Mouse (Mus musculus) heart, postnatal 0 days (tissue): ENCODE results near the gene Psmc2. TPM values are rescaled to one million over a fixed set of nuclear protein-coding genes. Genes with fewer than 3 reads are reported as not detected.

Experiments
- ATAC-seq: fragments of 200-750 bp; cut with Nextera tagmentation; 2 replicates; pipeline ENCODE4 v1.8.0; 2017; ENCODE audit warnings: low read depth, moderate number of reproducible peaks, moderate library complexity; ENCODE audit not compliant: insufficient read depth
- DNase-seq: peaks from one replicate; pipeline ENCODE4 v3.0.0-alpha.2; 2016; ENCODE audit warnings: low spot score
- H3K27ac ChIP-seq: fragments of 300-500 bp; sonication (generic); 2 replicates; pipeline ENCODE4 v1.5.1; 2014; ENCODE audit warnings: low read depth, mild to moderate bottlenecking
- H3K27me3 ChIP-seq: fragments of 300-500 bp; sonication (generic); 2 replicates; pipeline ENCODE4 v1.6.1; 2014; ENCODE audit warnings: low read length, mixed read lengths; ENCODE audit not compliant: control insufficient read depth, insufficient read depth
- H3K36me3 ChIP-seq: fragments of 300-500 bp; sonication (generic); replicated peaks from 2 replicates; pipeline ENCODE4 v1.6.1; 2014; ENCODE audit warnings: low read length, mixed read lengths; ENCODE audit not compliant: control insufficient read depth, insufficient read depth
- H3K4me1 ChIP-seq: fragments of 300-500 bp; sonication (generic); 2 replicates; pipeline ENCODE4 v1.6.1; 2014; ENCODE audit warnings: antibody characterized with exemption; ENCODE audit not compliant: control insufficient read depth, insufficient read depth
- H3K4me2 ChIP-seq: fragments of 300-500 bp; sonication (generic); 2 replicates; pipeline ENCODE4 v1.6.1; 2014; ENCODE audit warnings: low read depth, mild to moderate bottlenecking, low read length, moderate library complexity
- H3K4me3 ChIP-seq: fragments of 300-500 bp; sonication (generic); 2 replicates; pipeline ENCODE4 v1.5.1; 2014; ENCODE audit warnings: low read depth, low read length
- H3K9ac ChIP-seq: fragments of 300-500 bp; sonication (generic); replicated peaks from 2 replicates; pipeline ENCODE4 v1.6.1; 2014; ENCODE audit warnings: low read depth, low read length, mixed read lengths
- H3K9me3 ChIP-seq: fragments of 300-500 bp; sonication (generic); replicated peaks from 2 replicates; pipeline ENCODE4 v1.6.1; 2016; ENCODE audit warnings: low read length; ENCODE audit not compliant: control insufficient read depth
- CTCF ChIP-seq: IDR thresholded peaks from 2 replicates; pipeline ENCODE4 v1.5.1; 2016; ENCODE audit warnings: antibody characterized with exemption, control low read depth, low read depth
- EP300 ChIP-seq: IDR thresholded peaks from 2 replicates; pipeline ENCODE4 v1.6.1; 2016; ENCODE audit warnings: antibody characterized with exemption, low read depth
- WGBS: fragments of 180-500 bp; shearing (Covaris S2); extraction: QIAGEN DNeasy Blood & Tissue Kit; methylation state at CpG from one replicate; pipeline ENCODE4 v1.1.7; 2014; 5-methylcytosine and 5-hydroxymethylcytosine counted together
- polyA plus RNA-seq: library from polyadenylated mRNA; unstranded; fragments of >200 nt; fragmentation: Nextera tagmentation; extraction: Ambion mirVana; gene quantifications from 2 replicates; pipeline ENCODE4 v1.2.1, GENCODE M21; 2015
- total RNA-seq: library from RNA; depleted of rRNA; stranded (reverse); fragments of >200 nt; gene quantifications from 2 replicates; pipeline ENCODE4 v1.2.3, GENCODE M21; 2014; ENCODE audit warnings: low replicate concordance; rRNA removed

Psmc2 gene
- 26.2 and 32.7 TPM in 2 replicates for total RNA-seq
- polyA plus RNA-seq: 151 and 152 TPM in 2 replicates

GRCm38 (mm10) chr5:21785053-21785452 is at the start of gene Psmc2, which contains the start of gene Dnajc2:
Psmc2 (plus strand) TSS chr5:21785283.
Dnajc2 (minus strand) TSS chr5:21785251.
- Histone ChIP-seq H3K9ac (peak within 1 kb of the TSS; percentile 75), H3K27me3 (no peaks in the 10 kb centered on the region), H3K36me3 (peaks cover 28% of the 10 kb centered on the region), H3K27ac (peak within 1 kb of the TSS; percentile 92), H3K4me3 (peak within 1 kb of the TSS; percentile 97), H3K4me2 (peak within 1 kb of the TSS; percentile 93), H3K4me1 (0 out of 2 replicates have a peak, but pooled peaks cover 10% of the 10 kb centered on the region), H3K9me3 (no peaks in the 10 kb centered on the region)
- ATAC-seq: peak; percentile 90
- WGBS: 0% methylated on average over 37 of the region's 37 CpGs
- TF ChIP-seq EP300 (0 out of 2 replicates have a peak, but pooled peaks have one; percentile 40), CTCF (no peak)
- DNase-seq: peak; percentile 86

GRCm38 (mm10) chr5:21735584-21735983 is 49.5 kb upstream of the Psmc2 start:
- Histone ChIP-seq H3K27ac (no peak overlapping the region), H3K27me3 (no peaks in the 10 kb centered on the region), H3K4me1 (peaks cover 12% of the 10 kb centered on the region), H3K9me3 (no peaks in the 10 kb centered on the region), H3K4me2 (peak overlapping the region; percentile 32; the same call in 1 of the 2 replicates), H3K4me3 (peak overlapping the region; percentile 34), H3K36me3 (peaks cover 20% of the 10 kb centered on the region), H3K9ac (peak overlapping the region; percentile 32; the same call in 1 of the 2 replicates)
- DNase-seq (peak; percentile 66), ATAC-seq (no peak; the same call in 1 of the 2 replicates)
- no peak for TF ChIP-seq EP300
- TF ChIP-seq CTCF: peak; percentile 82
- WGBS: 17% methylated on average over 10 of the region's 10 CpGs

DNA sequence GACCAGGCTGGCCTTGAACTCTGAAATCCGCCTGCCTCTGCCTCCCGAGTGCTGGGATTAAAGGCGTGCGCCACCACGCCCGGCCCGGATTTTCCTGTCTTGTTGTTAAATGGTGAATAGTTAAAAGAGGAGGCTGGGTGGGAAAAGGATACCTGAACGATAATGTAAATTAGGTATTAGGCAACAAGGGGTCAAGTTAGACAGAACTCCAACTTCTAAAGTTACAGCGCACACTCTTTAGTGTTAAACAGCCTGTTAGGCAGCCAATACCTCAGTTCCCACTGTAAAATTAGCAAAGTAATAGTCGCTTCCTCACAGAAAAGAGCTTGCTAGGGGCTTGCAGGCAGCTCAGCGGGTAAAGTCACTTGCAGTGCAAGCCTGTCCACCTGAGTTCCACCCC is 49.0 kb upstream of the Psmc2 start:
- ATAC-seq (no peak), DNase-seq (no peak)
- Histone ChIP-seq H3K4me1 (peaks cover 12% of the 10 kb centered on the region), H3K9me3 (no peaks in the 10 kb centered on the region), H3K9ac (no peak overlapping the region), H3K4me3 (no peak overlapping the region), H3K36me3 (peaks cover 22% of the 10 kb centered on the region), H3K27ac (no peak overlapping the region), H3K27me3 (no peaks in the 10 kb centered on the region), H3K4me2 (no peak overlapping the region)
- TF ChIP-seq EP300: no peak
- no peak for TF ChIP-seq CTCF
- 80% methylated on average over 11 of the region's 11 CpGs for WGBS

DNA sequence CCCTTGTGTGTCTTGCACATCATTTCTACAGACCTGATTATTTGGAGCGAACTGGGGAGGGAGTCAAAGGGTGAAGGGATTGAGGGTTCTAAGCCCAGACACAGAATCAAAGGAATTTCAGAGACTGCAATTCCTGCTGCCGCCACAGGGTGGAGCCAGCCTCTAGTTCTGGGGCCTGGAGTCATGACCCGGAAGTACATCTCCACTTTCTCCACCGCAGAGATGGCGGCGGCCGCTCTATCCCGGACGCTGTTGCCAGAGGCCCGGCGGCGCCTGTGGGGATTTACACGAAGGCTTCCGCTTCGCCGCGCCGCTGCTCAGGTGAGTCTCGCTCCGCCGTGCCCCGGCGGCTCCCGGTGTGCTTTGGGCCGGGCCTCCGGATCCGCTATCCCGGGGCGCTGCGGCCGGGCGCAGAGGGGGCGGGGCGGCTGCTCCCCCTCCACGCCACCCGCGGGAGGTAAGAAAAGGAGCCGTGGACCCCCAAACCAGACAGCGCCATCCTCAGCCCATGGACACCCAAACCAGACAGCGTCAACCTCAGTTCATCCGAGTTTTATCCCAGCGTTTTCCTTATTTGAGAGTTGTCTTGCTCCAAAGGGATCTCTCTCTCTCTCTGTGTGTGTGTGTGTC is 48.0 kb upstream of the Psmc2 start, which contains the start of gene Pmpcb:
Pmpcb (plus strand) TSS at position 186 of the 630 bp plus-strand sequence.
- peak; percentile 74 for ATAC-seq
- peak within 1 kb of the TSS; percentile 70 for H3K4me2 ChIP-seq
- peak; percentile 83 for DNase-seq
- TF ChIP-seq EP300 (no peak), CTCF (peak; percentile 95)
- no peaks in the 10 kb centered on the region for H3K9me3 ChIP-seq
- peaks cover 12% of the 10 kb centered on the region for H3K4me1 ChIP-seq
- WGBS: 1% methylated on average over 39 of the region's 42 CpGs
- H3K4me3 ChIP-seq: peak within 1 kb of the TSS; percentile 100
- peak within 1 kb of the TSS; percentile 74 for H3K27ac ChIP-seq
- peak within 1 kb of the TSS; percentile 94 for H3K9ac ChIP-seq
- peaks cover 32% of the 10 kb centered on the region for H3K36me3 ChIP-seq
- H3K27me3 ChIP-seq: no peaks in the 10 kb centered on the region

DNA sequence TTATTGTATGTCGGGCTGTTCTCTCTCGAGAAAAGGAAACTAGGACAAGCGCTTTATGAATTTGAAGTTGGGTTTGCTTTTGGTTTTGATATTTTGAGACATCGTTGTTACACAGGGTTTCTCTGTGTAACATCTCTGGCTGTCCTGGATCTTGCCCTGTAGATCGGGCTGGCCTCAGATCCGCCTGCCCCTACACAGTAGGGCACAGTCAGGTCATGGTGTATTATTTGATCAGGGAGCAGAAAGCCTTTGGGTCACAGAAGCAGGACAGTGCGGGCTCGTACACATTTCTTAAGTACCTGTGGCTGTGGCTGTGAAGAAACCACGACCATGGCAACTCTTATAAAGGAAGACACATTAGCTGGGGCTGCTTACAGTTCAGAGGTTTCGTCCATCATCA is 47.5 kb upstream of the Psmc2 start:
- Histone ChIP-seq H3K9ac (peak overlapping the region; percentile 94), H3K4me2 (peak overlapping the region; percentile 70), H3K36me3 (peaks cover 37% of the 10 kb centered on the region), H3K4me3 (peak overlapping the region; percentile 100), H3K4me1 (peaks cover 10% of the 10 kb centered on the region), H3K27me3 (no peaks in the 10 kb centered on the region), H3K9me3 (no peaks in the 10 kb centered on the region), H3K27ac (no peak overlapping the region)
- no peak for DNase-seq
- WGBS: 21% methylated on average over 10 of the region's 10 CpGs
- TF ChIP-seq EP300 (no peak), CTCF (no peak)
- no peak for ATAC-seq
